Mouse (Mus musculus): ENCODE measurements around the gene Slc22a3. TPM values are rescaled to one million over a fixed set of nuclear protein-coding genes. Genes with fewer than 3 reads are reported as not detected.

Slc22a3 gene
- total and polyA plus RNA-seq, 3 experiments, result not detected

DNA sequence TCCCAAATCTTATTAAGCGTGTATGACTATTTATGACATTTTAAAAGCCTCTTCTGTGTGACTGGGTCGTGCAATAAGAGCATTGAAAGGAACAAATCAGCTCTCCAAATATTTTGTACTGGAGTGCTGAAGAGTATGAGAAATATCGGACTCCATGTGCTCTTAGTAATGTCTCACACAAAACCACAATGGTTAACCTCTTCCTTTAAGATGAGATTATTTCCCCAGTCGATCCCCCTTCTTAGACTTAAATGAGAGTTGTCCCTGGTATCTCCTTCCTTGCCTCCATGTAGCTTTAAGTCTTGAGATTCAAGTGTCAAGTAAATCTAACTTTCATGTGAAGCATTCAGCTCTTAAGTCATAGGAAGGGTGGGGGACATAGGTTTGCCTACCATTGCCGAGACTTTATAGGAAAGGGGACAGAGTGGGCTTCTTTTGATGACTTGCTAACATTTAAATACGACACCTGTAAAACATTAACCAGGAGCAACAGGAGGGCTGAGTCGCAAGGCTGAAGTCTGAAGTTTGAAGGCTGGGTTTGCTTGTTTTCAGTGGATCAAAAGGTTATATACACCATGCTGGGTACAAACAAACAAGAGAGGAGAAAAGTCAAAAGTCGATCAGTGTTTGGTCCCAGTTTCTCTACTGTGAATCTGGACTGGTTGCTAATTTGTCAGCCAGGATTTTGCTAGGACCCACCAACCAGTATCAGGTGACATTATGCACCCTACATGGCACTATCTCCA lies 122.3 kb downstream of the Slc22a3 start:
- Histone ChIP-seq H3K9ac (ENCODE audit: insufficient read depth, low read depth) (no peak overlapping the region), H3K36me3 (replicated peaks in 1 of 2; ENCODE audit: control insufficient read depth in 1 of 2, insufficient read depth in 1 of 2, low read length in 1 of 2) (no peaks in the 10 kb centered on the region), H3K27ac (ENCODE audit: insufficient read depth, low read depth) (no peak overlapping the region), H3K27me3 (replicated peaks) (peaks cover 5% of the 10 kb centered on the region), H3K79me2 (replicated peaks; ENCODE audit: control insufficient read depth, extremely low read depth, insufficient read depth, poor library complexity, severe bottlenecking) (no peaks in the 10 kb centered on the region), H3K4me2 (ENCODE audit: insufficient read depth, low read depth, poor library complexity, severe bottlenecking) (no peak overlapping the region), H3K9me3 (replicated peaks; ENCODE audit: low read length) (no peaks in the 10 kb centered on the region), H3K4me3 (replicated peaks in 1 of 3; ENCODE audit: low read depth in 2 of 3, low read length in 2 of 3, poor library complexity in 1 of 3) (no peak overlapping the region), H3K4me1 (ENCODE audit: control insufficient read depth in 1 of 2, insufficient read depth in 2 of 2) (no peaks in the 10 kb centered on the region)
- in situ Hi-C loops (cut with MboI; ENCODE audit: low pct_ligation_motif_present, low pct_unique_long_range_greater_than_20kb, low sequenced_read_pairs) (no loop called here), dilution Hi-C loops (cut with MboI; ENCODE audit: extremely low pct_ligation_motif_present, extremely low pct_unique_long_range_greater_than_20kb, low sequenced_read_pairs) (no loop called here)
- TF ChIP-seq MEF2A (IDR thresholded peaks at IDR 0.05; ENCODE audit: borderline replicate concordance, low read depth, low read length) (no peak), MAX (IDR thresholded peaks at IDR 0.05; ENCODE audit: low read length) (no peak), ELF1 (IDR thresholded peaks at IDR 0.05; ENCODE audit: low read depth, low read length) (no peak), SIN3A (IDR thresholded peaks at IDR 0.05; ENCODE audit: low read length) (no peak), ZMIZ1 (IDR thresholded peaks at IDR 0.05; ENCODE audit: low read depth, low read length) (no peak), USF1 (IDR thresholded peaks at IDR 0.05; ENCODE audit: low read depth, low read length) (no peak), JUND (conservative IDR thresholded peaks at IDR 0.05; ENCODE audit: low read depth, low read length) (no peak), TCF12 (IDR thresholded peaks at IDR 0.05; ENCODE audit: low read depth, low read length) (no peak), SMC3 (IDR thresholded peaks at IDR 0.05; ENCODE audit: low read depth, low read length) (no peak), TBP (conservative IDR thresholded peaks at IDR 0.05; ENCODE audit: low read depth, low read length) (no peak), NELFE (IDR thresholded peaks at IDR 0.05; ENCODE audit: low read depth, low read length) (no peak), RAD21 (IDR thresholded peaks at IDR 0.05; ENCODE audit: low read depth, low read length) (no peak), IRF4 (IDR thresholded peaks at IDR 0.05; ENCODE audit: low read depth, low read length) (no peak), ZC3H11A (IDR thresholded peaks at IDR 0.05; ENCODE audit: low read depth, low read length) (no peak), POLR2AphosphoS2 (IDR thresholded peaks at IDR 0.05; ENCODE audit: low read depth, low read length) (no peak), CHD2 (IDR thresholded peaks at IDR 0.05; ENCODE audit: low read length) (no peak), PAX5 (IDR thresholded peaks at IDR 0.05; ENCODE audit: low read length) (no peak), MAZ (IDR thresholded peaks at IDR 0.05; ENCODE audit: low read depth, low read length) (no peak)
- DNase-seq (ENCODE audit: extremely low read depth), result no peak

DNA sequence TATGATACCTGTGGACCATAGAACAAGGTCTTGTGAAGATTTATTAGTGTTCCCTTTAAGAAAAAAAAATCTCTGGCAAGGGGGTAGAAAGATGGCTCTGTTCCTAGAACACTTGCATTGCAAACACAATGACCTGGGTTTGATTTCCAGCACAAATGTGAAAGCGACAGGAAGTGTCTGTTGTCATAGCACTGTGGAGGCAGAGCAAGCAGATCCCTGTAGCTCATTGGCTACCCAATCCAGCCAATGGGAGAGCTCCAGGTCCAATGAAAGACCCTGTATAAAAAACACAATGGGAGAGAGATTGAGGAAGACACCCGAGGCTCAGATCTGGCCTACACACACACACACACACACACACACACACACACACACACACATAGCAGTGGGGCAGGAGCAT lies 125.0 kb downstream of the Slc22a3 start:
- H3K9ac ChIP-seq (ENCODE audit: insufficient read depth, low read depth), result no peak overlapping the region
- in situ Hi-C loops (cut with MboI; ENCODE audit: low pct_ligation_motif_present, low pct_unique_long_range_greater_than_20kb, low sequenced_read_pairs), result no loop called here
- dilution Hi-C loops (cut with MboI; ENCODE audit: extremely low pct_ligation_motif_present, extremely low pct_unique_long_range_greater_than_20kb, low sequenced_read_pairs), result no loop called here
- H3K9me3 ChIP-seq (replicated peaks; ENCODE audit: low read length), result no peaks in the 10 kb centered on the region
- no peak for DNase-seq (ENCODE audit: extremely low read depth)
- H3K36me3 ChIP-seq (replicated peaks in 1 of 2; ENCODE audit: control insufficient read depth in 1 of 2, insufficient read depth in 1 of 2, low read length in 1 of 2), result no peaks in the 10 kb centered on the region
- H3K4me1 ChIP-seq (ENCODE audit: control insufficient read depth in 1 of 2, insufficient read depth in 2 of 2), result no peaks in the 10 kb centered on the region
- peaks cover 3% of the 10 kb centered on the region for H3K27me3 ChIP-seq (replicated peaks)
- H3K79me2 ChIP-seq (replicated peaks; ENCODE audit: control insufficient read depth, extremely low read depth, insufficient read depth, poor library complexity, severe bottlenecking), result no peaks in the 10 kb centered on the region
- TF ChIP-seq UBTF (IDR thresholded peaks at IDR 0.05; ENCODE audit: low read depth, low read length) (no peak), ETS1 (conservative IDR thresholded peaks at IDR 0.05; ENCODE audit: low read depth, low read length) (no peak), TBP (conservative IDR thresholded peaks at IDR 0.05; ENCODE audit: low read depth, low read length) (no peak), MYC (IDR thresholded peaks at IDR 0.05; ENCODE audit: low read depth, low read length) (no peak), ZMIZ1 (IDR thresholded peaks at IDR 0.05; ENCODE audit: low read depth, low read length) (no peak), POLR2A (IDR thresholded peaks at IDR 0.05; ENCODE audit: low read depth, low read length) (no peak), CTCF (conservative IDR thresholded peaks at IDR 0.05 in 1 of 2, IDR thresholded peaks at IDR 0.05 in 1 of 2; ENCODE audit: low read depth in 2 of 2, low read length in 2 of 2) (no peak)
- no peak overlapping the region for H3K4me2 ChIP-seq (ENCODE audit: insufficient read depth, low read depth, poor library complexity, severe bottlenecking)
- no peak overlapping the region for H3K4me3 ChIP-seq (replicated peaks in 1 of 3; ENCODE audit: low read depth in 2 of 3, low read length in 2 of 3, poor library complexity in 1 of 3)
- H3K27ac ChIP-seq (ENCODE audit: insufficient read depth, low read depth), result no peak overlapping the region
